18 mouse cellular contexts compared by ENCODE assay signal in the genomic region with DNA sequence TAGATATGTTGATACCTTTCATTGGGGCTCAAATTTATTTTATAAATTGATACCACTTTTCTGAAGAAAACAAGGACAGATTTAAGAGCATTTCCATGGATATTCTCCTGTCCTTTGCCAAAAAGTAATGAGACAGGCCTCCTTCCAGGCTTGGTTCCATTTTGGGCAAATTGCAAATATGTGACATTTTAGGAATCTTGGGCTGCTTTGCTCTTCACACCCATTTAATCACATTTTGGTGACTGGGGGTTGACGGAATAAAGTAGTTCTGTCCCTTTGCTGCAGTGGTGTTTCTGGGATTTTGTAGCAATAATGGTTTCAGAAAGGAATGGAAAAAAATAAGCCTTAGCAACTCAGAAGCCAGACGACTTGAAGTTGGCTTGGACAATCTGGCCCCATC. TPM values are rescaled to one million over a fixed set of nuclear protein-coding genes. Genes with fewer than 3 reads are reported as not detected.
DNase-seq lines count a peak whose midpoint lies in the region; ATAC-seq lines count a peak whose summit lies in the region.
"Had no signal": no experiment of that assay in that cellular context is flagged by ENCODE, and none has a peak within 500 bp of the region (broad histone marks: within the 10 kb centered on the region; RNA-seq: fewer than 3 reads in every experiment).

No protein-coding gene starts in this region.

- no peak overlapping the region for H3K4me2 ChIP-seq in forebrain, embryonic 13.5 days
- H3K4me2 ChIP-seq: embryonic facial prominence, embryonic 13.5 days; hindbrain, embryonic 13.5 days had no signal

- no peak for ATAC-seq in forebrain, embryonic 13.5 days
- ATAC-seq: forebrain, embryonic 14.5 days; hindbrain, postnatal 0 days had no signal

- H3K36me3 ChIP-seq in forebrain, embryonic 13.5 days (ENCODE audit: poor library complexity, severe bottlenecking): no peaks in the 10 kb centered on the region
- H3K36me3 ChIP-seq: embryonic facial prominence, embryonic 13.5 days; hindbrain, embryonic 13.5 days had no signal

- 94% methylated on average over 2 of the region's 2 CpGs for WGBS in forebrain, embryonic 13.5 days

- no peak overlapping the region for H3K4me3 ChIP-seq in forebrain, embryonic 13.5 days
- H3K4me3 ChIP-seq: embryonic facial prominence, embryonic 13.5 days; hindbrain, embryonic 13.5 days had no signal

- intact Hi-C loops in gastrocnemius, postnatal 14 days (cut with DNase I; ENCODE audit: low total_unique reads): no loop called here

- no peak overlapping the region for H3K27ac ChIP-seq in forebrain, embryonic 13.5 days
- H3K27ac ChIP-seq: embryonic facial prominence, embryonic 13.5 days; hindbrain, embryonic 13.5 days; hindbrain, postnatal 0 days had no signal

- H3K9me3 ChIP-seq in forebrain, embryonic 13.5 days (replicated peaks): no peaks in the 10 kb centered on the region
- H3K9me3 ChIP-seq: embryonic facial prominence, embryonic 13.5 days had no signal

- DNase-seq in gastrocnemius, postnatal 25 days: peak; percentile 7
- no peak for DNase-seq in gastrocnemius, postnatal 14 days
- peak; percentile 18 for DNase-seq in right cerebral cortex, adult 18-20 months
- DNase-seq in right cerebral cortex, postnatal 36 days (ENCODE audit: low spot score in 2 of 2): no peak
- peak; percentile 43 for DNase-seq in lung, postnatal 25 days (ENCODE audit: low spot score)
- no peak for DNase-seq in adrenal gland, postnatal 14 days
- no peak for DNase-seq in spleen, postnatal 14 days (ENCODE audit: low spot score in 2 of 2)
- DNase-seq: adrenal gland, adult 8-10 months; cerebellum, adult 11-12 months; cerebellum, adult 9-10 months; cerebellum, postnatal 36 days; gastrocnemius, postnatal 10 days; heart, postnatal 10 days had no signal

- no peaks in the 10 kb centered on the region for H3K4me1 ChIP-seq in forebrain, embryonic 13.5 days
- H3K4me1 ChIP-seq: embryonic facial prominence, embryonic 13.5 days; hindbrain, embryonic 13.5 days had no signal

- H3K27me3 ChIP-seq in forebrain, embryonic 13.5 days: no peaks in the 10 kb centered on the region
- H3K27me3 ChIP-seq: embryonic facial prominence, embryonic 13.5 days; hindbrain, embryonic 13.5 days had no signal

- H3K9ac ChIP-seq in forebrain, embryonic 13.5 days: no peak overlapping the region
- H3K9ac ChIP-seq: embryonic facial prominence, embryonic 13.5 days; hindbrain, embryonic 13.5 days had no signal

RNA-seq across cellular contexts. Expression of gene Arhgap21, which starts 26.9 kb away (rescaled TPM):
- total RNA-seq in gastrocnemius, postnatal 25 days (2021): 10 to 100 TPM; 24.1 to 30.2 TPM
- 10 to 100 TPM; 26.8 to 33.7 TPM for total RNA-seq in gastrocnemius, postnatal 14 days (2021)
- 59.0 and 62.5 TPM in 2 replicates for total RNA-seq in adrenal gland, postnatal 14 days (2021)
- 37.1 and 38.6 TPM in 2 replicates for polyA plus RNA-seq in forebrain, embryonic 13.5 days (2015; fragmentation: Nextera tagmentation; extraction: Ambion mirVana)

Comparison
In these comparisons a context has a peak if more than half of its experiments do, and no peak if none do; other contexts are left out.
1. DNase-seq: peak in gastrocnemius, postnatal 25 days (single experiment), right cerebral cortex, adult 18-20 months (single experiment) and lung, postnatal 25 days (single experiment); none in gastrocnemius, postnatal 14 days (single experiment), right cerebral cortex, postnatal 36 days (0 of 2), adrenal gland, postnatal 14 days (single experiment) and spleen, postnatal 14 days (0 of 2).